Mouse (Mus musculus): ENCODE results near the gene B4galt1. TPM values are rescaled to one million over a fixed set of nuclear protein-coding genes. Genes with fewer than 3 reads are reported as not detected.
"Not testable (repeated sequence)": the region's sequence is repeated elsewhere in the genome, so short reads cannot be mapped to it uniquely, and the experiment has no call there.

The B4galt1 gene
- polyA plus RNA-seq, 1 experiment from 2014 or later = 33.6 TPM

DNA sequence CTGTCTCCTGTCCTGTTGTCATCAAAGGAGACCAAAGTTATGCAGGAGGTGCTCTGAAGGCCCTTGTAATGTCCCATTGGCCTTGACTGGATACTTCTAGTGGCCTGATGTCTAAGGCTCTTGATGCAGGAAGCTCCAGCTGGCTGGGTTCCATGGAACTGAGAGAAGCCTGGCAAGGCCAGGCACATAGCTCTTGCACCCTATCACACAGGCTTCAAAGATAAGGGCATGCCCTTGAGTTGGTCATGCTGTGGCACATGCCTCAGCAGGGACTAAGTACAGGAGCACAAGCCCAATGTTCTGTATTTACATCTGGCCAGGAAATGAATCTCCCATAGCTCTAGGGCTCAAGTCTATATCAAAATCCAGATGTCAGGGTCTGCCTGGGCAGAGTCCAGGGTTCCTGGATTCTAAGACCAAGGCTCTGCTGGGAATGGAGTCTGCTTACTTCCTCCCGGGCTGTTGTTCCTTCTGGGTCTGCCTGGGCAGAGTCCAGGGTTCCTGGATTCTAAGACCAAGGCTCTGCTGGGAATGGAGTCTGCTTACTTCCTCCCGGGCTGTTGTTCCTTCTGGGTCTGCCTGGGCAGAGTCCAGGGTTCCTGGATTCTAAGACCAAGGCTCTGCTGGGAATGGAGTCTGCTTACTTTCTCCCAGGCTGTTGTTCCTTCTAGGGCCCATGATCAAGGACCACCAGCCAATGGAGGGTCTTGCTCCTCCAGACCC lies 54.8 kb downstream of the B4galt1 start:
- H3K4me2 ChIP-seq; H3K9ac ChIP-seq; H3K4me3 ChIP-seq (replicated peaks); H3K9me3 ChIP-seq (replicated peaks); ATAC-seq (ENCODE audit: insufficient read depth); H3K4me1 ChIP-seq (replicated peaks); H3K27ac ChIP-seq (replicated peaks); H3K27me3 ChIP-seq: not testable (repeated sequence)
- 62% methylated on average over 2 of the region's 2 CpGs for WGBS (ENCODE audit: insufficient replicate concordance)
- peaks cover 30% of the 10 kb centered on the region for H3K36me3 ChIP-seq (replicated peaks)

GRCm38 (mm10) chr4:40795761-40796160 lies 58.0 kb downstream of the B4galt1 start:
- Histone ChIP-seq H3K4me3 (replicated peaks) (no peak overlapping the region), H3K27me3 (no peaks in the 10 kb centered on the region), H3K27ac (replicated peaks) (no peak overlapping the region), H3K4me2 (no peak overlapping the region), H3K9ac (no peak overlapping the region), H3K4me1 (replicated peaks) (no peaks in the 10 kb centered on the region), H3K9me3 (replicated peaks) (no peaks in the 10 kb centered on the region), H3K36me3 (replicated peaks) (0 out of 2 replicates have a peak, but pooled peaks cover 7% of the 10 kb centered on the region)
- 80% methylated on average over 3 of the region's 3 CpGs for WGBS (ENCODE audit: insufficient replicate concordance)
- no peak for ATAC-seq (ENCODE audit: insufficient read depth)

GRCm38 (mm10) chr4:40794320-40794719 lies 59.5 kb downstream of the B4galt1 start:
- Histone ChIP-seq H3K9me3 (replicated peaks) (no peaks in the 10 kb centered on the region), H3K9ac (no peak overlapping the region), H3K4me1 (replicated peaks) (no peaks in the 10 kb centered on the region), H3K27me3 (no peaks in the 10 kb centered on the region), H3K4me2 (no peak overlapping the region), H3K27ac (replicated peaks) (no peak overlapping the region), H3K36me3 (replicated peaks) (0 out of 2 replicates have a peak, but pooled peaks cover 7% of the 10 kb centered on the region), H3K4me3 (replicated peaks) (no peak overlapping the region)
- no peak for ATAC-seq (ENCODE audit: insufficient read depth)

DNA sequence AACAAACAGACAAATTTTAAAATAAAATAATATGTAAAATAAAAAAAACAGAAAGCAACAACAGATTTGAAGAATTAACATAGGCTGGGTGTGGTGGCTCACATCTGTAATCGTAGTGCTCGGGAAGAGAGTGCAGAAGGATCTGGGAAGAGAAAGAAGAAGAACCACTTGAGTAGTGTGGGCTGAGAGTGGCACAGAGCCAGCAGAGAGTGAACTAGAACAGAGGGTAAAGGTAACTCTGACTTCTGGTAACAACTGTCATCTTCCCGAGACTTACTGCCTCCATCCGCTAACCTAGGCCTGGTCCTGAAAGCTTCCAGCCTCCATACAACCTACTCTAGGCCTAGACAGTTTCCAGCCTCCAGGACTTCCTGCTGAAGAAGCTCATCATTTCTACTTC lies 62.6 kb downstream of the B4galt1 start:
- H3K4me3 ChIP-seq (replicated peaks) = no peak overlapping the region
- WGBS (ENCODE audit: insufficient replicate concordance) = 84% methylated on average over 4 of the region's 4 CpGs
- H3K9me3 ChIP-seq (replicated peaks) = no peaks in the 10 kb centered on the region
- no peak overlapping the region for H3K4me2 ChIP-seq
- H3K9ac ChIP-seq = no peak overlapping the region
- no peak overlapping the region for H3K27ac ChIP-seq (replicated peaks)
- H3K27me3 ChIP-seq = no peaks in the 10 kb centered on the region
- H3K4me1 ChIP-seq (replicated peaks) = no peaks in the 10 kb centered on the region
- no peak for ATAC-seq (ENCODE audit: insufficient read depth)
- no peaks in the 10 kb centered on the region for H3K36me3 ChIP-seq (replicated peaks)

DNA sequence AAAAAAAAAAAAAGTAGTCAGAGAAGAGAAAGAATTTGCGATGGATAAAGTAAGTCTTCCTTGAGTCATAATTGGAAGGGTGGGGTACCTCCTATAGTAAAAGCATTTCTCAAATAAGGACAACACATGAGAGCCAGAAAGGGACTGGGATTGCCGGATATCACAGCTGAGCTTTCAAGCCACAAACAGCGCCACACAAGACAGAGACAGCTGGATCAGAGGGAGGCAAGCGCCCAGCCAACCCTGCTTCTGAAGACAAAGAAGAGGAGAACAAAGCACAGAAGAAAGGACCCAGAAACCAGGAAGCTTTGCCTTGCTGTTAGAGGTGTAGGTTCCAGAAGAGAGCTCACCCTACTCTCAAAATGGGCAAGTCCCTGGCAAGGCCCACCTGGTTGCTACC lies 67.2 kb downstream of the B4galt1 start:
- no peak overlapping the region for H3K27ac ChIP-seq (replicated peaks)
- no peak overlapping the region for H3K4me2 ChIP-seq
- H3K9me3 ChIP-seq (replicated peaks) = no peaks in the 10 kb centered on the region
- 77% methylated on average over 4 of the region's 4 CpGs for WGBS (ENCODE audit: insufficient replicate concordance)
- no peak overlapping the region for H3K9ac ChIP-seq
- peaks cover 13% of the 10 kb centered on the region for H3K4me1 ChIP-seq (replicated peaks)
- no peaks in the 10 kb centered on the region for H3K27me3 ChIP-seq
- ATAC-seq (ENCODE audit: insufficient read depth) = no peak
- H3K4me3 ChIP-seq (replicated peaks) = no peak overlapping the region
- no peaks in the 10 kb centered on the region for H3K36me3 ChIP-seq (replicated peaks)

GRCm38 (mm10) chr4:40785620-40786166 lies 68.1 kb downstream of the B4galt1 start:
- H3K4me3 ChIP-seq (replicated peaks) = no peak overlapping the region
- 0 out of 2 replicates have a peak, but pooled peaks have one; percentile 34 for ATAC-seq (ENCODE audit: insufficient read depth)
- no peaks in the 10 kb centered on the region for H3K27me3 ChIP-seq
- no peaks in the 10 kb centered on the region for H3K9me3 ChIP-seq (replicated peaks)
- no peak overlapping the region for H3K9ac ChIP-seq
- no peaks in the 10 kb centered on the region for H3K36me3 ChIP-seq (replicated peaks)
- WGBS (ENCODE audit: insufficient replicate concordance) = 47% methylated on average over 9 of the region's 9 CpGs
- no peak overlapping the region for H3K4me2 ChIP-seq
- H3K27ac ChIP-seq (replicated peaks) = no peak overlapping the region
- peaks cover 22% of the 10 kb centered on the region for H3K4me1 ChIP-seq (replicated peaks)

DNA sequence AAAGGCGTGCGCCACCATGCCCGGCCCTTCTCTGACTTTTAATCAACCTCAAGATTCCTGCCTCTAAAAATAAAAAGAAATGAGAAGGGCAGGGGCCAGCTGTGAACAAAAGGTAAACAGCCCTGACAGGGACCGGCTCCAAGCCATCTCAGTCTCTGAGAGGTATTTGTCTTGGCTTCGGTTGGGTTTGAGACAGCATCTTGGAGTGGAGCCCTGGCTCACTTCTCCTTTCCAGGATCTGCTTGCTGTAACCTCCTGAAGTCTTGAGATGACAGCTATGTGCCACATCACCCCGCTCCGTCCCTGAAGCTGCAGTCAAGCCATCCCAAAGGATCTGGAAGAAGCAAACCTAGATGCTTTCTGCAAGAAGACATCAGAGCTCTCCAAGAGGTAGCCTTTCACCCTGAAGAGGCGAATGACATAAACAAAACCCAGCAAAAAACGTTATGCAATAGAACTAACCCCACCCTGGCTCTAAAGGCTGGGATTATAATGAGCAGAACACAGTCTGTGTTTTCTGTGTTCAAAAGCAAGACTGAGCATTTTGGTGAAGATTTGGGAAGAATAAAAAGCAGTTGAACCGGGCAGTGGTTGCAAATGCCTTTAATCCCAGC lies 69.1 kb downstream of the B4galt1 start:
- Histone ChIP-seq H3K4me2 (no peak overlapping the region), H3K4me3 (replicated peaks) (no peak overlapping the region), H3K36me3 (replicated peaks) (no peaks in the 10 kb centered on the region), H3K27me3 (no peaks in the 10 kb centered on the region), H3K9me3 (replicated peaks) (no peaks in the 10 kb centered on the region), H3K9ac (no peak overlapping the region), H3K4me1 (replicated peaks) (peaks cover 23% of the 10 kb centered on the region), H3K27ac (replicated peaks) (no peak overlapping the region)
- 59% methylated on average over 10 of the region's 10 CpGs for WGBS (ENCODE audit: insufficient replicate concordance)
- no peak for ATAC-seq (ENCODE audit: insufficient read depth)

DNA sequence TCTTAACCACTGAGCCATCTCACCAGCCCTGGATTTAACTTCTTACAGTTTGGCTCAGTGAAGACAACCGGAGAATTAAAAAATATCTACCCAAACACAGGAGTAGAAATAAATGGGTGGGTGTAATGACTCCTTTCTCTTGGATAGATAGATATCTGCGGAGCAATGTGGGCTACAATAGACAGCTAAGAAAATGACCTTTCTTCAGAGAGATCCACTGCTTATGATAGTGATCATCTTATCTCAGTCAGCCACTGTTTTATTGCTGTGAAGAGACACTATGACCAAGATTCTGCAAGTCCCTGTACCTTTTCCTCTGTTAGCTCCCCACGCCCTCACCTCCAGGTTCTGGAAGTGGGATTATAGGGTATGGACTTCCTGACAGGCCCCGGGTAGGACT lies 70.8 kb downstream of the B4galt1 start:
- no peak overlapping the region for H3K27ac ChIP-seq (replicated peaks)
- H3K9ac ChIP-seq = no peak overlapping the region
- 62% methylated on average over 4 of the region's 4 CpGs for WGBS (ENCODE audit: insufficient replicate concordance)
- no peaks in the 10 kb centered on the region for H3K9me3 ChIP-seq (replicated peaks)
- H3K4me1 ChIP-seq (replicated peaks) = peaks cover 26% of the 10 kb centered on the region
- no peak overlapping the region for H3K4me2 ChIP-seq
- ATAC-seq (ENCODE audit: insufficient read depth) = no peak
- H3K36me3 ChIP-seq (replicated peaks) = no peaks in the 10 kb centered on the region
- H3K4me3 ChIP-seq (replicated peaks) = no peak overlapping the region
- H3K27me3 ChIP-seq = no peaks in the 10 kb centered on the region

DNA sequence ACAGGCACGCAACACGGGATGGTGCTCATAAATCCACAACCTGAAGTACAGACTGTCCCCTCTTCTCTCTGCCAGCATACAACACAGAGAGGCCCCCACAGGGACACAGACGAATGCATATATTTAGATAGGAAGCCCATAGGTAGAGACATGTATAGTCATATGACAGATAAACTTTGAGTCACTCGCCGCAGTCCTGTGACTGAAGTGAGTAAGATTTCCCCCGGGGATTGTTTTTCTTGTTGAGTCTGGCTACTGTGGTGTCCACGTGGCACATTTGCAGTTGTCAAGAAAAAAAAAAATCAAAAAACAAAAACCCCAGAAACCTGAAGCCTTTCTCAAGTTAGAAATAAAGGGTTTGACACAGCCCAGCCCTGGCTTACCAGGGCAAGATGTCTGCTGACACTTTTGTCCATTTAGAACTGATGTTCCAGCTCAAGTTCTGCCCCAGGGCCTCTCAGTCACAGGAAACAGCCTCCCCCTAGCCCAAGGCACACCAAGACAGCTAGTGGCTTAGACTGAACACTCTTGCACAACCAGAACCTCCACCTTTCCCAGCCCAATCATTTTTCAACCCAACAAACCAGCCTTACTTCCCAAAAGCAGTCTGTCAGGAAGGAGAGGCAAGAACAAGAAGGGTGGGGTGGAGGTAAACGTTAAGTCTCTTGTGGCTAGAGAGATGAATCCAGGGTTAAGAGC lies 71.9 kb downstream of the B4galt1 start:
- no peaks in the 10 kb centered on the region for H3K36me3 ChIP-seq (replicated peaks)
- ATAC-seq (ENCODE audit: insufficient read depth) = 0 out of 2 replicates have a peak, but pooled peaks have one; percentile 31
- H3K27ac ChIP-seq (replicated peaks) = peak overlapping the region; percentile 38
- no peaks in the 10 kb centered on the region for H3K27me3 ChIP-seq
- peak overlapping the region; percentile 47 for H3K4me2 ChIP-seq
- peaks cover 28% of the 10 kb centered on the region for H3K4me1 ChIP-seq (replicated peaks)
- 11% methylated on average over 8 of the region's 8 CpGs for WGBS (ENCODE audit: insufficient replicate concordance)
- no peak overlapping the region for H3K9ac ChIP-seq
- no peak overlapping the region for H3K4me3 ChIP-seq (replicated peaks)
- H3K9me3 ChIP-seq (replicated peaks) = no peaks in the 10 kb centered on the region

GRCm38 (mm10) chr4:40781143-40781542 lies 72.7 kb downstream of the B4galt1 start:
- ATAC-seq (ENCODE audit: insufficient read depth) = no peak
- no peak overlapping the region for H3K9ac ChIP-seq
- H3K4me1 ChIP-seq (replicated peaks) = peaks cover 29% of the 10 kb centered on the region
- 2% methylated on average over 3 of the region's 3 CpGs for WGBS (ENCODE audit: insufficient replicate concordance)
- H3K27me3 ChIP-seq = no peaks in the 10 kb centered on the region
- H3K4me3 ChIP-seq (replicated peaks) = no peak overlapping the region
- peak overlapping the region; percentile 38; the same call in 1 of the 2 replicates for H3K27ac ChIP-seq (replicated peaks)
- no peaks in the 10 kb centered on the region for H3K9me3 ChIP-seq (replicated peaks)
- peak overlapping the region; percentile 47 for H3K4me2 ChIP-seq
- H3K36me3 ChIP-seq (replicated peaks) = no peaks in the 10 kb centered on the region

- H3K4me2 ChIP-seq = no peak overlapping the region
- peaks cover 37% of the 10 kb centered on the region for H3K4me1 ChIP-seq (replicated peaks)
- no peaks in the 10 kb centered on the region for H3K9me3 ChIP-seq (replicated peaks)
- WGBS (ENCODE audit: insufficient replicate concordance) = 51% methylated on average over 6 of the region's 6 CpGs
- H3K36me3 ChIP-seq (replicated peaks) = no peaks in the 10 kb centered on the region
- no peak overlapping the region for H3K9ac ChIP-seq
- ATAC-seq (ENCODE audit: insufficient read depth) = no peak
- H3K27ac ChIP-seq (replicated peaks) = no peak overlapping the region
- no peak overlapping the region for H3K4me3 ChIP-seq (replicated peaks)
- no peaks in the 10 kb centered on the region for H3K27me3 ChIP-seq
Measured at GRCm38 (mm10) chr4:40778656-40779055, 75.1 kb downstream of the B4galt1 start.

Data from liver, embryonic 15.5 days (tissue).